In the genomic region with DNA sequence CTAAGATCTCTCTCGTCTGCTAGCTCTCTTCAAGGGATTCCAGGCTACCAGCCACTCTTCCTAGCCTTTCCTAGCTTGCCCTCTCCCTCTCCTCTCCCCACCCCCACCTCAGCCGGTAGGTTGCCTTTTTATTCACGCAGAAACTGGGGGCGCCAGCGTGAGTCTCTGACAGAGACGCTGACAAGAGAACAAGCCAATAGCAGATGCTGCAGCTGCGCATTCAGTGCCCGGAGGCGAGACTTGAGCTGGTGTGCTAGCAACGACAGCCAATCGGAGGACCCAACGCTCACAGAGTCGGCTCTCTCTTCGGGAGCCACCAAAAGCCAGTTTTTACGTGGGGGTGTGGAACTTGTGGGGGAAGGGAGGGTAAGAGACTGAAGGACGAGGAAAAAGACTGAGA, we compare ENCODE assay signal across 8 mouse cellular contexts. TPM values are rescaled to one million over a fixed set of nuclear protein-coding genes. Genes with fewer than 3 reads are reported as not detected.
DNase-seq lines count a peak whose midpoint lies in the region; ATAC-seq lines count a peak whose summit lies in the region.

No protein-coding gene starts in this region.

- DNase-seq in WW6 (ENCODE audit: low read depth, low spot score), result peak; percentile 34
- peak; percentile 51 to 73 for DNase-seq in cerebellum, postnatal 4 days (ENCODE audit: low spot score in 2 of 2)
- peak; percentile 69 for DNase-seq in gastrocnemius, postnatal 10 days
- DNase-seq in left cerebral cortex, postnatal 10 days (ENCODE audit: extremely low spot score in 1 of 2, low spot score in 2 of 2), result peak; percentile 88 to 91
- peak; percentile 84 for DNase-seq in right cerebral cortex, postnatal 25 days
- DNase-seq in urinary bladder, postnatal 4 days (ENCODE audit: low spot score in 2 of 2), result peak; percentile 76 to 77

- intact Hi-C loops in left cerebral cortex, postnatal 10 days (cut with DNase I), result no loop called here

- ATAC-seq in inflammation-experienced regulatory T-cells, adult 6 months, result peak; percentile 98
- peak; percentile 100 for ATAC-seq in megakaryocyte-erythroid progenitor cell, adult 5-6 weeks (replicated peaks; ENCODE audit: low FRiP score, low TSS enrichment, poor library complexity, severe bottlenecking)

RNA-seq across cellular contexts. Expression of gene Arhgef9, which starts 30.3 kb away (rescaled TPM):
- 10 to 100 TPM; 11.5 to 12.6 TPM for total RNA-seq in gastrocnemius, postnatal 10 days (2021)
- 1 to 10 TPM in 1 of 3 experiments, under 1 TPM in 2; 0.50 to 1.5 (median 0.87) TPM for polyA plus RNA-seq in inflammation-experienced regulatory T-cells, adult 6 months (2017; shearing (Covaris generic))
- total RNA-seq in left cerebral cortex, postnatal 10 days (2021), result 100 to 1,000 TPM; 170 to 176 TPM
- not detected in 2 replicates for total RNA-seq in megakaryocyte-erythroid progenitor cell, adult 5-6 weeks (2014; fragmentation: Nextera tagmentation)
- total RNA-seq in megakaryocyte-erythroid progenitor cell, adult 5-6 weeks (2017), result 1.3 TPM in 1 of 2 replicates, not detected in the other

Comparison
In these comparisons a context has a peak if more than half of its experiments do, and no peak if none do; other contexts are left out.
1. Peak in every context shown above with its lines: DNase-seq and ATAC-seq.
2. DNase-seq: peak in every context shown above with its lines; median percentile 90 in left cerebral cortex, postnatal 10 days; 84 in right cerebral cortex, postnatal 25 days; 76 in urinary bladder, postnatal 4 days; 69 in gastrocnemius, postnatal 10 days; 62 in cerebellum, postnatal 4 days; 34 in WW6.
3. RNA of gene Arhgef9, which starts 30.3 kb away (total RNA-seq): 170 to 176 TPM in left cerebral cortex, postnatal 10 days; 11.5 to 12.6 TPM in gastrocnemius, postnatal 10 days and 1.3 TPM in megakaryocyte-erythroid progenitor cell, adult 5-6 weeks; every median in the first group is over 10 times any median in the second.